Mouse (Mus musculus) embryonic fibroblast, embryonic 13.5 days (primary cell): ENCODE data around the gene Ifi27l2a.

Experiments used
- CTCF ChIP-seq: IDR thresholded peaks from 2 replicates; pipeline ENCODE4 v1.5.1; 2011; ENCODE audit warnings: mild to moderate bottlenecking, control low read depth, low read length, moderate library complexity, borderline replicate concordance; ENCODE audit not compliant: insufficient read depth
- POLR2A ChIP-seq: IDR thresholded peaks from 2 replicates; pipeline ENCODE4 v1.6.1; 2011; ENCODE audit warnings: low read depth, mild to moderate bottlenecking, control low read depth, low read length, moderate library complexity

DNA sequence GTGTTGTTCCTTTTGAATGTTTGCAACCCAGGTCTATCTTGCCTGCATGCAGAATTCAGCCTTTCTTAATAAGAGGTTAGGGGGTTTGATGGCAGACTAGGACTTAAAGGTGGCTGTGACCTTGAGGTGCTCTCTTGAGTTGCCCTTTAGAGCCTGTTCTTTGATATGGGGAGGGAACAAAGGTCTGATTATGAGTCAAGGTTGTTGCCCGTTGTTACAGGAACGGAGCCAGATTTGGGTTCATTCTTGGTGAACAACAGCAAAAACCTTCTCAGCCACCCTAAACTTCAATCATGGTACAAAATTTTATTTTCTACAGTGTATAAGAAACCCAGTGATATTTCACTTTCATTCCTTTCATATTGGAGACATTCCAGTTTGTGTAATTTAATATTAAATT, 10.1 kb downstream of the Ifi27l2a start:
- TF ChIP-seq POLR2A, result no peak
- no peak for TF ChIP-seq CTCF
